10 mouse cellular contexts compared by ENCODE assay signal in the genomic region with DNA sequence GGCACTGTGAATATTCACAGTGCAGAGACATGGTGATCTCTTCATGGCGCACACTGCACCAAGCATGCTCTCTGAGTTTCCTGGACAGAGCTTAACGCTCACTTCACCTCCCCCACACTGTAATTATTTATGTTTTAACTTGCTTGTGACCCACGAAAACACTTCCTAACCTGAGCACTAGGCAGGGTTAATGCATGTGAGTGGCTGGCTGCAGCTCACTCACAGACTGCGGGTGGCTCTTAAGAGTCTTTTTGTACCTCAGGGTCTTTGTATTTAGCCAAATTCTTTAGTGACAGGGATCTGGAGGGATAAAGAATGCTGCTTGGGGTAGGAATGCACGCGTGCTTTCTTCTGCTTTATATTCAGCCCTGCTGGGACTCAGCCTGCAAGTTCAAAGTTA. TPM values are rescaled to one million over a fixed set of nuclear protein-coding genes. Genes with fewer than 3 reads are reported as not detected.
DNase-seq lines count a peak whose midpoint lies in the region; ATAC-seq and TF ChIP-seq lines count a peak whose summit lies in the region.
"Had no signal": no experiment of that assay in that cellular context is flagged by ENCODE, and none has a peak within 500 bp of the region (broad histone marks: within the 10 kb centered on the region; RNA-seq: fewer than 3 reads in every experiment).

No protein-coding gene starts in this region.

- DNase-seq in lung, embryonic 14.5 days, result peak; percentile 31
- no peak for DNase-seq in lung, postnatal 10 days
- DNase-seq in embryonic facial prominence, embryonic 11.5 days (ENCODE audit: low spot score), result peak; percentile 69
- DNase-seq in cerebellum, postnatal 14 days, result no peak
- DNase-seq in cerebellum, adult 11 months, result no peak
- no peak for DNase-seq in adrenal gland, adult 8-10 months

- TF ChIP-seq CTCF in lung, embryonic 14.5 days (IDR thresholded peaks at IDR 0.05; ENCODE audit: low read depth), result no peak

- 0 out of 2 replicates have a peak, but pooled peaks have one; percentile 28 for ATAC-seq in lung, embryonic 14.5 days (ENCODE audit: insufficient read depth)
- ATAC-seq in embryonic facial prominence, embryonic 11.5 days (replicated peaks; ENCODE audit: insufficient number of reproducible peaks, low FRiP score, low TSS enrichment, low read depth), result peak; percentile 77
- 0 out of 2 replicates have a peak, but pooled peaks have one; percentile 48 for ATAC-seq in hindbrain, embryonic 12.5 days (ENCODE audit: low FRiP score)
- ATAC-seq in midbrain, embryonic 15.5 days (replicated peaks), result 0 out of 2 replicates have a peak, but pooled peaks have one; percentile 42
- ATAC-seq: activated CD4-positive, CD25-positive, alpha-beta regulatory T cell, adult 4 months had no signal

- H3K4me3 ChIP-seq in lung, embryonic 14.5 days (ENCODE audit: low read depth, low read length), result no peak overlapping the region
- H3K4me3 ChIP-seq in embryonic facial prominence, embryonic 11.5 days (ENCODE audit: low read depth, low read length), result no peak overlapping the region
- no peak overlapping the region for H3K4me3 ChIP-seq in hindbrain, embryonic 12.5 days
- no peak overlapping the region for H3K4me3 ChIP-seq in midbrain, embryonic 15.5 days
- H3K4me3 ChIP-seq: heart, embryonic 15.5 days had no signal

- 11% methylated on average over 6 of the region's 6 CpGs for WGBS in lung, embryonic 14.5 days
- 16% methylated on average over 6 of the region's 6 CpGs for WGBS in embryonic facial prominence, embryonic 11.5 days
- 10% methylated on average over 6 of the region's 6 CpGs for WGBS in hindbrain, embryonic 12.5 days
- WGBS in midbrain, embryonic 15.5 days, result 10% methylated on average over 6 of the region's 6 CpGs

- H3K4me2 ChIP-seq in lung, embryonic 14.5 days, result no peak overlapping the region
- H3K4me2 ChIP-seq in embryonic facial prominence, embryonic 11.5 days (ENCODE audit: low read depth, low read length), result no peak overlapping the region
- no peak overlapping the region for H3K4me2 ChIP-seq in hindbrain, embryonic 12.5 days (replicated peaks)
- H3K4me2 ChIP-seq in midbrain, embryonic 15.5 days, result no peak overlapping the region
- H3K4me2 ChIP-seq: heart, embryonic 15.5 days had no signal

- no peak overlapping the region for H3K9ac ChIP-seq in lung, embryonic 14.5 days
- no peak overlapping the region for H3K9ac ChIP-seq in embryonic facial prominence, embryonic 11.5 days (replicated peaks; ENCODE audit: low read length)
- no peak overlapping the region for H3K9ac ChIP-seq in hindbrain, embryonic 12.5 days
- no peak overlapping the region for H3K9ac ChIP-seq in midbrain, embryonic 15.5 days
- H3K9ac ChIP-seq: heart, embryonic 15.5 days had no signal

- H3K27ac ChIP-seq in lung, embryonic 14.5 days (ENCODE audit: low read depth), result no peak overlapping the region; the same call in 1 of the 2 replicates
- H3K27ac ChIP-seq in embryonic facial prominence, embryonic 11.5 days (replicated peaks; ENCODE audit: low read depth, low read length), result 0 out of 2 replicates have a peak overlapping the region, but pooled peaks have one; percentile 10
- H3K27ac ChIP-seq in hindbrain, embryonic 12.5 days, result no peak overlapping the region
- H3K27ac ChIP-seq in midbrain, embryonic 15.5 days, result no peak overlapping the region
- H3K27ac ChIP-seq: heart, embryonic 15.5 days had no signal

- peaks cover 4% of the 10 kb centered on the region; the same call in 1 of the 2 replicates for H3K4me1 ChIP-seq in lung, embryonic 14.5 days (ENCODE audit: insufficient read depth)
- H3K4me1 ChIP-seq in embryonic facial prominence, embryonic 11.5 days (ENCODE audit: control insufficient read depth, insufficient read depth, low read length), result peaks cover 3% of the 10 kb centered on the region
- H3K4me1 ChIP-seq in hindbrain, embryonic 12.5 days, result peaks cover 20% of the 10 kb centered on the region
- peaks cover 9% of the 10 kb centered on the region for H3K4me1 ChIP-seq in midbrain, embryonic 15.5 days

- H3K27me3 ChIP-seq in lung, embryonic 14.5 days (ENCODE audit: insufficient read depth, low read length), result no peaks in the 10 kb centered on the region
- H3K27me3 ChIP-seq in embryonic facial prominence, embryonic 11.5 days (ENCODE audit: control insufficient read depth, insufficient read depth, low read length), result no peaks in the 10 kb centered on the region
- no peaks in the 10 kb centered on the region for H3K27me3 ChIP-seq in hindbrain, embryonic 12.5 days
- H3K27me3 ChIP-seq in midbrain, embryonic 15.5 days (replicated peaks), result no peaks in the 10 kb centered on the region
- H3K27me3 ChIP-seq: heart, embryonic 15.5 days had no signal

- H3K9me3 ChIP-seq in lung, embryonic 14.5 days (ENCODE audit: low read depth, low read length), result no peaks in the 10 kb centered on the region
- no peaks in the 10 kb centered on the region for H3K9me3 ChIP-seq in embryonic facial prominence, embryonic 11.5 days (replicated peaks; ENCODE audit: control insufficient read depth, low read length)
- H3K9me3 ChIP-seq in hindbrain, embryonic 12.5 days (replicated peaks), result no peaks in the 10 kb centered on the region
- no peaks in the 10 kb centered on the region for H3K9me3 ChIP-seq in midbrain, embryonic 15.5 days
- H3K9me3 ChIP-seq: heart, embryonic 15.5 days had no signal

- H3K36me3 ChIP-seq in lung, embryonic 14.5 days (ENCODE audit: insufficient read depth), result no peaks in the 10 kb centered on the region
- no peaks in the 10 kb centered on the region for H3K36me3 ChIP-seq in embryonic facial prominence, embryonic 11.5 days (replicated peaks; ENCODE audit: control insufficient read depth, insufficient read depth, low read depth, low read length)
- H3K36me3 ChIP-seq in hindbrain, embryonic 12.5 days, result no peaks in the 10 kb centered on the region
- no peaks in the 10 kb centered on the region for H3K36me3 ChIP-seq in midbrain, embryonic 15.5 days (replicated peaks)
- H3K36me3 ChIP-seq: heart, embryonic 15.5 days had no signal

RNA-seq across cellular contexts. Expression of a gene that starts 48.9 kb away (rescaled TPM):
- polyA plus RNA-seq in lung, embryonic 14.5 days (2014; fragmentation: Nextera tagmentation; extraction: Ambion mirVana), result 248 and 287 TPM in 2 replicates
- 49.7 and 50.7 TPM in 2 replicates for polyA plus RNA-seq in embryonic facial prominence, embryonic 11.5 days (2014; fragmentation: Nextera tagmentation; extraction: Ambion mirVana)
- 89.8 and 110 TPM in 2 replicates for polyA plus RNA-seq in hindbrain, embryonic 12.5 days (2016; fragmentation: Nextera tagmentation; extraction: Ambion mirVana)
- polyA plus RNA-seq in midbrain, embryonic 15.5 days (2015; fragmentation: Nextera tagmentation; extraction: Ambion mirVana), result 4.7 and 5.1 TPM in 2 replicates
- 10 to 100 TPM; 13.4 to 41.0 (median 19.9) TPM for total RNA-seq in adrenal gland, adult 8-10 months (2022)
- polyA plus RNA-seq: activated CD4-positive, CD25-positive, alpha-beta regulatory T cell, adult 4 months had no signal

Comparison
In these comparisons a context has a peak if more than half of its experiments do, and no peak if none do; other contexts are left out.
1. DNase-seq: peak in lung, embryonic 14.5 days (single experiment) and embryonic facial prominence, embryonic 11.5 days (single experiment); none in lung, postnatal 10 days (single experiment), cerebellum, postnatal 14 days (0 of 2), cerebellum, adult 11 months (single experiment) and adrenal gland, adult 8-10 months (single experiment).
2. Peak in every context shown above with its lines, with median percentiles within 50 percentile points of each other: ATAC-seq.